Mouse (Mus musculus): ENCODE data around the gene Ltbp4. TPM values are rescaled to one million over a fixed set of nuclear protein-coding genes. Genes with fewer than 3 reads are reported as not detected.

The Ltbp4 gene
- polyA plus RNA-seq, 1 experiment from 2014 or later: 4.6 TPM

DNA sequence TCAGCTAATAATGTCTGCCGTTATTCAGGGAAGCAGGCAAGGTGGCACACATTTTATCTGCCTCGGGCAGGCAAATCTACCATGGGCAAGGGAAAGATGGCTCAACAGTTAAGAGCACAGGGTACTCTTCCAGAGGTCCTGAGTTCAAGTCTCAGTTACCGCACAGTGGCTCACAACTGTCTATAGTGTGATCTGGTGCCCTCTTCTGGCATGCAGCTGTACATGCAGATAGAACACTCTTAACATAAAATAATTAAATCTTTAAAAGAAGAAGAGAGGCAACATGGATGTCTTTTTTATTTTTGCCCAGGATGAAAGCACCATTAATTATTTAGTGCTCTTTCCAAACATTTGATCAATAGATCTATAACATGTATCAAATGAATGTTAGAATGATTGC, 60.3 kb downstream of the Ltbp4 start:
- peaks cover 16% of the 10 kb centered on the region; the same call in 1 of the 2 replicates for H3K4me1 ChIP-seq (replicated peaks)
- no peak overlapping the region for H3K4me2 ChIP-seq
- H3K9me3 ChIP-seq (replicated peaks): no peaks in the 10 kb centered on the region
- H3K27me3 ChIP-seq: no peaks in the 10 kb centered on the region
- no peak for ATAC-seq (ENCODE audit: insufficient read depth)
- no peak overlapping the region for H3K4me3 ChIP-seq (replicated peaks)
- H3K36me3 ChIP-seq (replicated peaks): no peaks in the 10 kb centered on the region
- WGBS (ENCODE audit: insufficient replicate concordance): 62% methylated on average over 3 of the region's 3 CpGs
- no peak overlapping the region for H3K9ac ChIP-seq
- no peak overlapping the region for H3K27ac ChIP-seq (replicated peaks)

GRCm38 (mm10) chr7:27276021-27276420, 61.5 kb downstream of the Ltbp4 start:
- 0 out of 2 replicates have a peak, but pooled peaks have one; percentile 32 for ATAC-seq (ENCODE audit: insufficient read depth)
- WGBS (ENCODE audit: insufficient replicate concordance): 25% methylated on average over 7 of the region's 7 CpGs
- no peak overlapping the region for H3K27ac ChIP-seq (replicated peaks)
- H3K4me1 ChIP-seq (replicated peaks): peaks cover 16% of the 10 kb centered on the region; the same call in 1 of the 2 replicates
- no peaks in the 10 kb centered on the region for H3K27me3 ChIP-seq
- H3K4me2 ChIP-seq: no peak overlapping the region
- no peaks in the 10 kb centered on the region for H3K9me3 ChIP-seq (replicated peaks)
- no peak overlapping the region for H3K4me3 ChIP-seq (replicated peaks)
- H3K36me3 ChIP-seq (replicated peaks): no peaks in the 10 kb centered on the region
- H3K9ac ChIP-seq: no peak overlapping the region

- H3K9me3 ChIP-seq (replicated peaks): no peaks in the 10 kb centered on the region
- no peak for ATAC-seq (ENCODE audit: insufficient read depth)
- 76% methylated on average over 4 of the region's 4 CpGs for WGBS (ENCODE audit: insufficient replicate concordance)
- no peak overlapping the region for H3K4me3 ChIP-seq (replicated peaks)
- H3K36me3 ChIP-seq (replicated peaks): no peaks in the 10 kb centered on the region
- no peaks in the 10 kb centered on the region for H3K27me3 ChIP-seq
- no peak overlapping the region for H3K4me2 ChIP-seq
- no peak overlapping the region for H3K27ac ChIP-seq (replicated peaks)
- peaks cover 16% of the 10 kb centered on the region; the same call in 1 of the 2 replicates for H3K4me1 ChIP-seq (replicated peaks)
- H3K9ac ChIP-seq: no peak overlapping the region
Observed at GRCm38 (mm10) chr7:27274916-27275315, 62.6 kb downstream of the Ltbp4 start.

DNA sequence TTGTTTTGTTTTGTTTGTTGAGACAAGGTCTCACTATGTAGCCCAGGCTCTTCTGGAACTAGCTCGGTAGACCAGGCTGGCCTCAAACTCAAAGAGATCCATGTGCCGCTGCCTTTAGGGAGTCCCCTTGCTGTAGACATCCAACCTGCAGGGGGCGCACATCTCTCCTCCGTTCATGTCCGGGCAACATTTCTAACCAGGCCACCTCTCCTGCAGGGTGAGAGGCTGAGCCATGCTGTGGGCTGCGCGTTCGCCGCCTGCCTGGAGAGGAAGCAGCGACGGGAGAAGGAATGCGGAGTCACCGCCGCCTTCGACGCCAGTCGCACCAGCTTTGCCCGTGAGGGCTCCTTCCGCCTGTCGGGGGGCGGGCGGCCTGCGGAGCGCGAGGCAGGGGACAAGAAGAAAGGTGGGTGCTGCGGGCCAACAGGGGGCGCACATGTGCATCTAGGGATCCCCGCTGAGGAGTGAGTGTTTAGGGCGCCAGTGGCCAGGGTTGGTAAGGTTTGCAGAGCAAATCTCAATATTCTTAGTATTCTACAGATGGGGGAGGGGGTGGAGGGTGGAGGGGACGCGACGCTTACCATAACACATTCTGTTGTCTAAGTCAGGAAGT, 63.6 kb downstream of the Ltbp4 start:
- H3K36me3 ChIP-seq (replicated peaks): no peaks in the 10 kb centered on the region
- H3K27ac ChIP-seq (replicated peaks): no peak overlapping the region
- peak overlapping the region; percentile 36 for H3K4me3 ChIP-seq (replicated peaks)
- WGBS (ENCODE audit: insufficient replicate concordance): 39% methylated on average over 32 of the region's 32 CpGs
- no peak overlapping the region for H3K9ac ChIP-seq
- H3K27me3 ChIP-seq: no peaks in the 10 kb centered on the region
- peaks cover 16% of the 10 kb centered on the region; the same call in 1 of the 2 replicates for H3K4me1 ChIP-seq (replicated peaks)
- no peaks in the 10 kb centered on the region for H3K9me3 ChIP-seq (replicated peaks)
- H3K4me2 ChIP-seq: peak overlapping the region; percentile 55
- no peak for ATAC-seq (ENCODE audit: insufficient read depth)

GRCm38 (mm10) chr7:27271423-27271822, 66.1 kb downstream of the Ltbp4 start:
- 74% methylated on average over 8 of the region's 8 CpGs for WGBS (ENCODE audit: insufficient replicate concordance)
- Histone ChIP-seq H3K9ac (no peak overlapping the region), H3K4me2 (no peak overlapping the region), H3K4me3 (replicated peaks) (no peak overlapping the region), H3K27me3 (no peaks in the 10 kb centered on the region), H3K36me3 (replicated peaks) (no peaks in the 10 kb centered on the region), H3K4me1 (replicated peaks) (peaks cover 9% of the 10 kb centered on the region; the same call in 1 of the 2 replicates), H3K9me3 (replicated peaks) (no peaks in the 10 kb centered on the region), H3K27ac (replicated peaks) (no peak overlapping the region)
- no peak for ATAC-seq (ENCODE audit: insufficient read depth)

DNA sequence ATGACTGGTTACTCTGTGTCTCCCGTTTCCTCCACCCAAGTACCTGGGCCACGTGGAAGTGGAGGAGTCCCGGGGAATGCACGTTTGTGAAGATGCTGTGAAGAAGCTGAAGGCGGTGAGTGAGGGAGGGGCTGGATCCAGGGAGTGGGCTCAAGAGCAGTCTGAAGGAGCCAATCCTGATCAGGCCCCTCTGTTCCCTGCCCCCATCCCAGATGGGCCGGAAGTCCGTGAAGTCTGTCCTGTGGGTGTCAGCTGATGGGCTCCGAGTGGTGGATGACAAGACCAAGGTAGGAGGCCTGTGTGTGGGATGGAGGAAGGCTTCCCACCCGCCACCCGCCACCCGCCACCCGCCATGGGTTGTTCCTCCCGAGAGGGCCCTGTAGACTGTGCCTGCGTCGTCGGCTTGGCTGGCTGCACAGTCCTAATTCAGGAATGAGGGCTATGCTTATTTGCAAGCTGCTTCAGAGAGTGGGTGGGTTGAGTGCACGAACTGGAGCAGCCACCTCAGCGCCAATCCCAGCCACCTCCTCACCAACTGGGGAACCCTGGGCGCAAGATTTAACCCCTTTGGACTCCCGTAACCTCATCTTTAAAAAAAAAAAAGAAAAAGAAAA, 70.9 kb downstream of the Ltbp4 start:
- Histone ChIP-seq H3K27me3 (no peaks in the 10 kb centered on the region), H3K27ac (replicated peaks) (no peak overlapping the region), H3K9ac (no peak overlapping the region), H3K9me3 (replicated peaks) (no peaks in the 10 kb centered on the region), H3K36me3 (replicated peaks) (no peaks in the 10 kb centered on the region), H3K4me1 (replicated peaks) (no peaks in the 10 kb centered on the region), H3K4me3 (replicated peaks) (no peak overlapping the region), H3K4me2 (no peak overlapping the region)
- ATAC-seq (ENCODE audit: insufficient read depth): no peak
- WGBS (ENCODE audit: insufficient replicate concordance): 65% methylated on average over 20 of the region's 20 CpGs

- no peak for ATAC-seq (ENCODE audit: insufficient read depth)
- 78% methylated on average over 12 of the region's 12 CpGs for WGBS (ENCODE audit: insufficient replicate concordance)
- no peak overlapping the region for H3K4me3 ChIP-seq (replicated peaks)
Observed at GRCm38 (mm10) chr7:27264761-27265160, 72.7 kb downstream of the Ltbp4 start.

GRCm38 (mm10) chr7:27261888-27262287, 75.6 kb downstream of the Ltbp4 start:
- Histone ChIP-seq H3K4me3 (replicated peaks) (no peak overlapping the region), H3K27ac (replicated peaks) (no peak overlapping the region), H3K9me3 (replicated peaks) (no peaks in the 10 kb centered on the region), H3K4me1 (replicated peaks) (peaks cover 28% of the 10 kb centered on the region), H3K9ac (no peak overlapping the region), H3K4me2 (no peak overlapping the region), H3K36me3 (replicated peaks) (no peaks in the 10 kb centered on the region), H3K27me3 (peaks cover 8% of the 10 kb centered on the region)
- 69% methylated on average over 6 of the region's 6 CpGs for WGBS (ENCODE audit: insufficient replicate concordance)
- no peak for ATAC-seq (ENCODE audit: insufficient read depth)

More at GRCm38 (mm10) chr7:27264761-27265160, 72.7 kb downstream of the Ltbp4 start:
- Histone ChIP-seq H3K27me3 (peaks cover under 1% of the 10 kb centered on the region; the same call in 1 of the 2 replicates), H3K36me3 (replicated peaks) (no peaks in the 10 kb centered on the region), H3K4me1 (replicated peaks) (no peaks in the 10 kb centered on the region), H3K27ac (replicated peaks) (no peak overlapping the region), H3K9ac (no peak overlapping the region), H3K4me2 (no peak overlapping the region), H3K9me3 (replicated peaks) (no peaks in the 10 kb centered on the region)

DNA sequence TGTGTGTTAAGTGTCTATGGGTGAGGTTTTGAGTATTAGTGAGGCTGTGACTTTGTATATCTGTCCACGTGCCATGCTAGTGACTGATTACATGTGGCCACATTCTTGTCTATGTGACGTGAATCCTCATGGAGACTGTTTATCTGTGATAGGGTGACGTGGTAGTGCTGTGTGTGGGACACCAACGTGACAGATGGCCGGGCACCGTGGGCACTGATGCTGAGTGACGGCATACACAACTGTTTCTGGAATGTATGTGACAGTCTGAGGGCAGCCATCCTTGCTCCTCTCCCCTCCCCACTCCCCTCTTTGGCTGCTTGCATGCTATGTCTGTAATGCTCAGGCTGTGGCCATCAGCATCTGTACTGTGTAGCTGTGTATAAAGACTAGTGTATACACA, 76.6 kb downstream of the Ltbp4 start:
- Histone ChIP-seq H3K27me3 (peaks cover 8% of the 10 kb centered on the region), H3K4me3 (replicated peaks) (no peak overlapping the region), H3K27ac (replicated peaks) (no peak overlapping the region), H3K9ac (no peak overlapping the region), H3K9me3 (replicated peaks) (no peaks in the 10 kb centered on the region), H3K36me3 (replicated peaks) (no peaks in the 10 kb centered on the region), H3K4me2 (no peak overlapping the region), H3K4me1 (replicated peaks) (peaks cover 36% of the 10 kb centered on the region)
- no peak for ATAC-seq (ENCODE audit: insufficient read depth)
- WGBS (ENCODE audit: insufficient replicate concordance): 41% methylated on average over 7 of the region's 7 CpGs

GRCm38 (mm10) chr7:27259771-27260170, 77.7 kb downstream of the Ltbp4 start:
- H3K4me2 ChIP-seq: peak overlapping the region; percentile 100
- H3K27me3 ChIP-seq: peaks cover 8% of the 10 kb centered on the region
- WGBS (ENCODE audit: insufficient replicate concordance): 53% methylated on average over 5 of the region's 5 CpGs
- no peaks in the 10 kb centered on the region for H3K36me3 ChIP-seq (replicated peaks)
- no peak overlapping the region; the same call in 1 of the 2 replicates for H3K4me3 ChIP-seq (replicated peaks)
- peaks cover 45% of the 10 kb centered on the region for H3K4me1 ChIP-seq (replicated peaks)
- no peaks in the 10 kb centered on the region for H3K9me3 ChIP-seq (replicated peaks)
- no peak for ATAC-seq (ENCODE audit: insufficient read depth)
- H3K27ac ChIP-seq (replicated peaks): no peak overlapping the region
- H3K9ac ChIP-seq: 0 out of 2 replicates have a peak overlapping the region, but pooled peaks have one; percentile 72

DNA sequence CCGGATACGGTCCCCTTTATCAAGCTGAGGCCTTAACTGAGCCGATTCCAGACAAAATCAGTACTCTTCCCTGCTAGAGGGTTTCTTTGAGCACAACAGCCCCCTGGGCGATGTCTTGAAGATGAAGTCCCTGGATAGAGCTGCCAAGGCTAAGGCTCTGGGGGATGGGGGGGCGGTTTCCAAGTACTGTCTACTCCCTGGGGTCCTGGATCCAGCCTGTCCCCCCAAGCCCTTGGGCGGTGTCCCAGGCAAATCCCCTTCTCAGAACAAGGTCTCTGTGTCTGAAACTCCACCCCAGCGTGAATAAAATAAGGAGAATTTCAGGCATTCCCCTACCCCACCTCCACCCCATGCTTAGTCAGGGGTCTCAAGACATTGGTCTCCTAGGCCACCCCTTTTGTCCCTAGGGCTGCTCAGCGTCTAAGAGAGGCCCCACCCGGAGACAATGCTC, 78.2 kb downstream of the Ltbp4 start:
- ATAC-seq (ENCODE audit: insufficient read depth): no peak
- Histone ChIP-seq H3K36me3 (replicated peaks) (peaks cover 2% of the 10 kb centered on the region; the same call in 1 of the 2 replicates), H3K27ac (replicated peaks) (no peak overlapping the region), H3K9ac (peak overlapping the region; percentile 72), H3K27me3 (peaks cover 8% of the 10 kb centered on the region), H3K4me2 (peak overlapping the region; percentile 100), H3K9me3 (replicated peaks) (no peaks in the 10 kb centered on the region), H3K4me3 (replicated peaks) (peak overlapping the region; percentile 70), H3K4me1 (replicated peaks) (peaks cover 49% of the 10 kb centered on the region)
- WGBS (ENCODE audit: insufficient replicate concordance): 28% methylated on average over 9 of the region's 9 CpGs

Data from liver, embryonic 15.5 days (tissue).